Mouse (Mus musculus) forebrain, postnatal 0 days (tissue): ENCODE measurements around the gene Krt76. TPM values are rescaled to one million over a fixed set of nuclear protein-coding genes. Genes with fewer than 3 reads are reported as not detected.
A peak's percentile ranks its signal among the peaks of the same experiment; 100 is the strongest.

ENCODE experiments used
- ATAC-seq: fragments of 200-750 bp; cut with Nextera tagmentation; 2 replicates; pipeline ENCODE4 v1.8.0; 2017; ENCODE audit warnings: mild to moderate bottlenecking, moderate library complexity
- DNase-seq: peaks from one replicate; pipeline ENCODE4 v3.0.0-alpha.2; 2015
- H3K27ac ChIP-seq: fragments of 300-500 bp; sonication (generic); 2 replicates; pipeline ENCODE4 v1.5.1; 2014; ENCODE audit warnings: low read depth, mild to moderate bottlenecking, antibody characterized with exemption, low read length, moderate library complexity, mixed read lengths
- H3K27me3 ChIP-seq: fragments of 300-500 bp; sonication (generic); 2 replicates; pipeline ENCODE4 v1.6.1; 2014; ENCODE audit warnings: mild to moderate bottlenecking, low read length, mixed read lengths; ENCODE audit not compliant: insufficient read depth
- H3K36me3 ChIP-seq: fragments of 300-500 bp; sonication (generic); 2 replicates; pipeline ENCODE4 v1.6.1; 2014; ENCODE audit warnings: mild to moderate bottlenecking, moderate library complexity; ENCODE audit not compliant: insufficient read depth
- H3K4me1 ChIP-seq: fragments of 300-500 bp; sonication (generic); 2 replicates; pipeline ENCODE4 v1.6.1; 2014; ENCODE audit warnings: antibody characterized with exemption; ENCODE audit not compliant: insufficient read depth
- H3K4me2 ChIP-seq: fragments of 300-500 bp; sonication (generic); 2 replicates; pipeline ENCODE4 v1.6.1; 2014; ENCODE audit warnings: low read depth, mild to moderate bottlenecking, moderate library complexity
- H3K4me3 ChIP-seq: fragments of 300-500 bp; sonication (generic); 2 replicates; pipeline ENCODE4 v1.5.1; 2014; ENCODE audit warnings: low read depth, low read length, mixed read lengths
- H3K9ac ChIP-seq: fragments of 300-500 bp; sonication (generic); 2 replicates; pipeline ENCODE4 v1.6.1; 2014; ENCODE audit warnings: mild to moderate bottlenecking
- H3K9me3 ChIP-seq: fragments of 300-500 bp; sonication (generic); 2 replicates; pipeline ENCODE4 v1.6.1; 2016; ENCODE audit warnings: low read length
- CTCF ChIP-seq: sonication (generic); IDR thresholded peaks from 2 replicates; pipeline ENCODE4 v1.5.1; 2016; ENCODE audit warnings: antibody characterized with exemption, control low read depth, low read depth
- WGBS: fragments of 180-500 bp; shearing (Covaris S2); extraction: QIAGEN DNeasy Blood & Tissue Kit; methylation state at CpG from one replicate; pipeline ENCODE4 v1.1.7; 2014; 5-methylcytosine and 5-hydroxymethylcytosine counted together
- polyA plus RNA-seq: library from polyadenylated mRNA; unstranded; fragments of >200 nt; fragmentation: Nextera tagmentation; extraction: Ambion mirVana; gene quantifications from 2 replicates; pipeline ENCODE4 v1.2.1, GENCODE M21; 2015
- total RNA-seq: library from RNA; depleted of rRNA; stranded (reverse); fragments of >200 nt; gene quantifications from 2 replicates; pipeline ENCODE4 v1.2.3, GENCODE M21; 2014; rRNA removed

Krt76 gene
- total RNA-seq (not detected in 2 replicates), polyA plus RNA-seq (not detected in 2 replicates)

DNA sequence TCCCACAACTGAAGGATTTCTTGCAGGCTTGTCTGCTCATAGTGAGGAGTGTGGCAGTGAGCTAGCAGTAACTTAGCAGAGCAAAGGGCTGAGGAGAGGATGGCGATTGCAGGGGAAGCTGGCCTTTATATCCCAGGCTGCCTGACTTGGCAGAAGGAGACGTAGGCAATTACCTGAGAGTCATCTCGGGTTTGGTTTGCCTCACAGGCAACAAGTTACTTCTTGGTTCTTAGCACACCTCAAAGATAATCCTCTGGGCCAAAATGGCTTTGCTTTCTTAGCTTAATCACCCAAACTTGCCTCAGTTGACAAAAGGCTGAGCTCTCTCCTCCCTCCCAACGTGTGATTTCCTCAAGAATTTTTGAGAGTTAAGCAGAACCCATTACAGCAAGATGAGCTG lies at the start of gene Krt76:
Gene Krt76 (minus strand): TSS at position 101 of the 400 bp plus-strand sequence.
- 55% methylated on average over 4 of the region's 4 CpGs for WGBS
- no peak for TF ChIP-seq CTCF

GRCm38 (mm10) chr15:101941948-101942347 lies 49.2 kb upstream of the Krt76 start:
- TF ChIP-seq CTCF: no peak
- Histone ChIP-seq H3K4me3 (no peak overlapping the region), H3K9me3 (no peaks in the 10 kb centered on the region), H3K4me2 (no peak overlapping the region), H3K4me1 (no peaks in the 10 kb centered on the region), H3K27me3 (no peaks in the 10 kb centered on the region), H3K9ac (no peak overlapping the region), H3K36me3 (no peaks in the 10 kb centered on the region), H3K27ac (no peak overlapping the region)
- ATAC-seq (no peak), DNase-seq (no peak)
- 76% methylated on average over 8 of the region's 8 CpGs for WGBS

More for the DNA sequence above, at the start of gene Krt76:
- DNase-seq (no peak), ATAC-seq (no peak)
- Histone ChIP-seq H3K9ac (no peak within 1 kb of the TSS), H3K4me1 (no peaks in the 10 kb centered on the region), H3K27ac (no peak within 1 kb of the TSS), H3K4me2 (no peak within 1 kb of the TSS), H3K27me3 (no peaks in the 10 kb centered on the region), H3K9me3 (no peaks in the 10 kb centered on the region), H3K36me3 (no peaks in the 10 kb centered on the region), H3K4me3 (no peak within 1 kb of the TSS)

DNA sequence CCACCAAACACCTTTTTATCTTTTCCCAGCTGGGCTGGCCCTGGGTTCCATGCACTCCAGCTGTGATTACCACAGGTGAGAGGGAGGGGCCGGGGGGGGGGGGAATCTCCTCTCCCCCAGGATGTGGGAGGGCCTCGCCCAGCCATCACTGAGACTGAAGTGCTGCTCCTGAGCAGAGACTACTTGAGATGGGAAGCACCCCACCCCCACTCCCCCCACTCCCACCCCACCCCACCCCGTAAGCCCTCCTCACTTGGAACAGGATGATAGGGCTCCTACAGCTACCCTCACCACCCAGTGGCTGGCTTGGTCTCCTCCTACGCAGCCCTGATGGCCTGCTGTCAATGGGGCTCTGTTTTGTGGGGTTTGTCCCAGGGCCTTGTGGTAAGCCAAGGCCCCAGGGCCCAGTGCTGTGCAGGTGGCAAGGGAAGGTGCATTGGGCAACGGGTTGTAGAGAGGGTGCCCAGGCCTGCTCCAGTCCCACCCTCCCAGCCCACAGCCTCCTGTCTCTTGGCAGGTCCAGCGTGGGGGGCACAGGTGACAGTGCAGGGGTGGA lies 47.6 kb upstream of the Krt76 start, which contains the start of gene Krt79:
Gene Krt79 (minus strand): TSS at position 51 of the 556 bp plus-strand sequence.
- DNase-seq (no peak), ATAC-seq (no peak)
- H3K9me3 ChIP-seq: no peaks in the 10 kb centered on the region
- H3K4me3 ChIP-seq: no peak within 1 kb of the TSS
- 74% methylated on average over 6 of the region's 6 CpGs for WGBS
- no peak within 1 kb of the TSS for H3K4me2 ChIP-seq
- no peak within 1 kb of the TSS for H3K27ac ChIP-seq
- no peaks in the 10 kb centered on the region for H3K4me1 ChIP-seq
- TF ChIP-seq CTCF: no peak
- no peaks in the 10 kb centered on the region for H3K36me3 ChIP-seq
- H3K9ac ChIP-seq: no peak within 1 kb of the TSS
- no peaks in the 10 kb centered on the region for H3K27me3 ChIP-seq

GRCm38 (mm10) chr15:101938600-101939308 lies 46.0 kb upstream of the Krt76 start:
- Histone ChIP-seq H3K4me2 (no peak overlapping the region), H3K4me3 (no peak overlapping the region), H3K4me1 (no peaks in the 10 kb centered on the region), H3K27me3 (no peaks in the 10 kb centered on the region), H3K27ac (no peak overlapping the region), H3K9me3 (no peaks in the 10 kb centered on the region), H3K36me3 (no peaks in the 10 kb centered on the region), H3K9ac (no peak overlapping the region)
- DNase-seq (no peak), ATAC-seq (no peak)
- WGBS: 87% methylated on average over 9 of the region's 9 CpGs
- no peak for TF ChIP-seq CTCF

- no peak for ATAC-seq
- Histone ChIP-seq H3K36me3 (no peaks in the 10 kb centered on the region), H3K9me3 (no peaks in the 10 kb centered on the region), H3K4me3 (no peak overlapping the region), H3K4me1 (no peaks in the 10 kb centered on the region), H3K4me2 (no peak overlapping the region), H3K27me3 (no peaks in the 10 kb centered on the region), H3K9ac (no peak overlapping the region), H3K27ac (no peak overlapping the region)
- 75% methylated on average over 6 of the region's 6 CpGs for WGBS
- no peak for DNase-seq
- no peak for TF ChIP-seq CTCF
Measured at GRCm38 (mm10) chr15:101933024-101933423, 40.3 kb upstream of the Krt76 start.

DNA sequence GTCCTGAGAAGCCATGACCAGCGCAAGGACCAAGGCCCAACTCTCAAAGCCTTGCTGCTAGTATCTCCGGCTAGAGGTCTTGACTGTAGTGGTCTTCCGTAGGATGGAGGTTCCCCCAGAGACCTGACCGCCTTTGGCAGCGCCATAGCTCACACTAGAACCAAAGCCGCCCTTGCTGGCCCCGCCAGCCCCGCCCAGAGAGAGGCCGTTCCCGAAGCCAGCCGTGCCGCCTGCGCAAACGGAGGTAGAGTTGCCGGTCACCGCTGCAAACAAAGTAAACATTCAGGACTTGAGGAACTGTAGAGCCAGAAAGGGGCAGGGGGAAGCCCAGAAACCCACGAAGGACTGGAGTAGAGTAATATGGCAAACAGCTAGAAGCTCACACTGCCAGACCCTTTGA lies 36.9 kb upstream of the Krt76 start:
- no peaks in the 10 kb centered on the region for H3K36me3 ChIP-seq
- H3K9me3 ChIP-seq: no peaks in the 10 kb centered on the region
- H3K4me1 ChIP-seq: no peaks in the 10 kb centered on the region
- ATAC-seq: no peak
- no peak overlapping the region for H3K9ac ChIP-seq
- H3K4me2 ChIP-seq: peak overlapping the region; percentile 8; the same call in 1 of the 2 replicates
- no peak for DNase-seq
- 10% methylated on average over 17 of the region's 17 CpGs for WGBS
- H3K4me3 ChIP-seq: no peak overlapping the region; the same call in 1 of the 2 replicates
- no peaks in the 10 kb centered on the region for H3K27me3 ChIP-seq
- no peak for TF ChIP-seq CTCF
- no peak overlapping the region for H3K27ac ChIP-seq

GRCm38 (mm10) chr15:101929087-101929486 lies 36.4 kb upstream of the Krt76 start:
- Histone ChIP-seq H3K27ac (no peak overlapping the region), H3K36me3 (no peaks in the 10 kb centered on the region), H3K9ac (no peak overlapping the region), H3K4me1 (no peaks in the 10 kb centered on the region), H3K27me3 (no peaks in the 10 kb centered on the region), H3K9me3 (no peaks in the 10 kb centered on the region), H3K4me3 (no peak overlapping the region), H3K4me2 (no peak overlapping the region)
- no peak for ATAC-seq
- no peak for TF ChIP-seq CTCF
- no peak for DNase-seq
- 21% methylated on average over 9 of the region's 9 CpGs for WGBS
